8 mouse cellular contexts compared by ENCODE assay signal in genomic region chr4:56946641-56947640, GRCm38 (mm10). TPM values are rescaled to one million over a fixed set of nuclear protein-coding genes. Genes with fewer than 3 reads are reported as not detected.
A peak's percentile ranks its signal among the peaks of the same experiment; 100 is the strongest.
DNase-seq lines count a peak whose midpoint lies in the region; ATAC-seq lines count a peak whose summit lies in the region.

Gene Tmem245, minus strand, starts transcription at chr4:56947437.

- H3K4me3 ChIP-seq in hindbrain, embryonic 11.5 days (ENCODE audit: low read depth, low read length), result peak within 1 kb of the TSS; percentile 83

- peak within 1 kb of the TSS; percentile 90 for H3K4me2 ChIP-seq in hindbrain, embryonic 11.5 days (replicated peaks; ENCODE audit: low read depth, low read length)

- WGBS in hindbrain, embryonic 11.5 days, result 1% methylated on average over 105 of the region's 107 CpGs

- H3K9ac ChIP-seq in hindbrain, embryonic 11.5 days (ENCODE audit: low read depth, low read length), result peak within 1 kb of the TSS; percentile 83

- H3K36me3 ChIP-seq in hindbrain, embryonic 11.5 days (ENCODE audit: control insufficient read depth, insufficient read depth, low read length), result no peaks in the 10 kb centered on the region

- H3K4me1 ChIP-seq in hindbrain, embryonic 11.5 days (replicated peaks; ENCODE audit: control insufficient read depth, insufficient read depth, low read length), result peaks cover 6% of the 10 kb centered on the region; the same call in 1 of the 2 replicates

- H3K27me3 ChIP-seq in hindbrain, embryonic 11.5 days (ENCODE audit: control insufficient read depth, insufficient read depth, low read length), result no peaks in the 10 kb centered on the region

- peak within 1 kb of the TSS; percentile 82 for H3K27ac ChIP-seq in hindbrain, embryonic 11.5 days (ENCODE audit: low read depth, low read length)

- H3K9me3 ChIP-seq in hindbrain, embryonic 11.5 days (ENCODE audit: control insufficient read depth, low read length), result no peaks in the 10 kb centered on the region

- peak; percentile 94 for DNase-seq in Muller cell, postnatal 12 days (ENCODE audit: inconsistent ontology term)
- DNase-seq in cerebellum, adult 9-11 months, result peak; percentile 94
- peak; percentile 90 to 94 for DNase-seq in frontal cortex, adult 2 months (ENCODE audit: extremely low spot score in 1 of 2, low spot score in 1 of 2)
- DNase-seq in hindbrain, embryonic 11.5 days (ENCODE audit: low spot score), result peak; percentile 96
- DNase-seq in layer of hippocampus, postnatal 10 days (ENCODE audit: low spot score in 2 of 2), result peak; percentile 91 to 94
- DNase-seq in lung, postnatal 10 days, result peak; percentile 97
- peak; percentile 93 for DNase-seq in ovary, postnatal 36 days (ENCODE audit: low spot score)
- DNase-seq in thymus, postnatal 25 days, result peak; percentile 93

- ATAC-seq in hindbrain, embryonic 11.5 days (ENCODE audit: low FRiP score), result peak; percentile 98

RNA-seq across cellular contexts. Expression of gene Tmem245, which starts in this region (rescaled TPM):
- 13.7 and 14.1 TPM in 2 replicates for polyA plus RNA-seq in frontal cortex, adult 2 months (2012; rRNA removed)
- 6.5 and 7.7 TPM in 2 replicates for polyA plus RNA-seq in hindbrain, embryonic 11.5 days (2014; fragmentation: Nextera tagmentation; extraction: Ambion mirVana)
- total RNA-seq in layer of hippocampus, postnatal 10 days (2021), result 10 to 100 TPM; 27.1 to 27.6 TPM

Comparison
In these comparisons a context has a peak if more than half of its experiments do, and no peak if none do; other contexts are left out.
1. Peak in every context shown above with its lines: DNase-seq, ATAC-seq, H3K4me3 ChIP-seq and H3K27ac ChIP-seq.